Mouse (Mus musculus) kidney, adult 11 months (tissue): ENCODE results near the gene Plch1.

Source experiments
- DNase-seq: peaks from one replicate; pipeline ENCODE4 v3.0.0; 2022

Gene Plch1

GRCm38 (mm10) chr3:63852828-63853227, 46.4 kb downstream of the Plch1 start:
- DNase-seq: no peak

GRCm38 (mm10) chr3:63851125-63851698, 48.1 kb downstream of the Plch1 start:
- no peak for DNase-seq

- no peak for DNase-seq
These were observed 49.4 kb downstream of the Plch1 start for GRCm38 (mm10) chr3:63849765-63850346.

- DNase-seq: no peak
These were observed 55.1 kb downstream of the Plch1 start for GRCm38 (mm10) chr3:63844141-63844540.

GRCm38 (mm10) chr3:63842436-63842835, 56.8 kb downstream of the Plch1 start:
- DNase-seq: no peak

GRCm38 (mm10) chr3:63837750-63838149, 61.5 kb downstream of the Plch1 start:
- no peak for DNase-seq

- DNase-seq: no peak
These were observed 62.2 kb downstream of the Plch1 start for GRCm38 (mm10) chr3:63836937-63837632.

GRCm38 (mm10) chr3:63835816-63836215, 63.5 kb downstream of the Plch1 start:
- DNase-seq: no peak

GRCm38 (mm10) chr3:63823874-63824400, 75.3 kb downstream of the Plch1 start:
- DNase-seq: no peak

- DNase-seq: no peak
These were observed 76.6 kb downstream of the Plch1 start for GRCm38 (mm10) chr3:63822631-63823030.

GRCm38 (mm10) chr3:63815131-63815530, 84.1 kb downstream of the Plch1 start:
- peak; percentile 5 for DNase-seq

GRCm38 (mm10) chr3:63814203-63814602, 85.1 kb downstream of the Plch1 start:
- DNase-seq: no peak

- DNase-seq: no peak
These were observed 92.4 kb downstream of the Plch1 start for GRCm38 (mm10) chr3:63806906-63807305.

- no peak for DNase-seq
These were observed 93.8 kb downstream of the Plch1 start for GRCm38 (mm10) chr3:63805496-63805895.

- DNase-seq: no peak
These were observed 98.6 kb downstream of the Plch1 start for GRCm38 (mm10) chr3:63800685-63801084.

- no peak for DNase-seq
These were observed 112.4 kb downstream of the Plch1 start for GRCm38 (mm10) chr3:63786805-63787365.

- DNase-seq: no peak
These were observed 126.5 kb downstream of the Plch1 start for GRCm38 (mm10) chr3:63772617-63773305.

- DNase-seq: no peak
These were observed 138.5 kb downstream of the Plch1 start for GRCm38 (mm10) chr3:63760821-63761220.

- no peak for DNase-seq
These were observed 159.2 kb downstream of the Plch1 start for GRCm38 (mm10) chr3:63740073-63740472.

- DNase-seq: no peak
These were observed 170.9 kb downstream of the Plch1 start for GRCm38 (mm10) chr3:63728325-63728724.

GRCm38 (mm10) chr3:63726667-63727342, 172.5 kb downstream of the Plch1 start:
- DNase-seq: no peak

GRCm38 (mm10) chr3:63693694-63694093, 205.6 kb downstream of the Plch1 start:
- no peak for DNase-seq

- DNase-seq: no peak
These were observed 206.5 kb downstream of the Plch1 start for GRCm38 (mm10) chr3:63692727-63693126.
